Mouse (Mus musculus) hematopoietic stem cell, adult 5-6 weeks (primary cell): ENCODE results near the gene Rgs14. TPM values are rescaled to one million over a fixed set of nuclear protein-coding genes. Genes with fewer than 3 reads are reported as not detected.

Source experiments
- ATAC-seq, 2 experiments: fragments of 125-278 bp in 1 of 2; replicated peaks in 1 of 2; 2 replicates each; pipeline ENCODE4 v1.8.0; 2016 to 2017; ENCODE audit warnings: inconsistent platforms in 2 of 2, mild to moderate bottlenecking in 2 of 2, moderate number of reproducible peaks in 2 of 2, low read depth in 1 of 2, moderate TSS enrichment in 1 of 2; ENCODE audit not compliant: low FRiP score in 2 of 2, poor library complexity in 2 of 2, severe bottlenecking in 2 of 2, insufficient read depth in 1 of 2, low TSS enrichment in 1 of 2
- total RNA-seq: library from RNA; stranded (forward); fragments of 172-1452, 232-1000 nt; gene quantifications from 2 replicates; pipeline ENCODE4 v1.2.3, GENCODE M21; 2017

Gene Rgs14
- total RNA-seq, 1 experiment from 2014 or later = 10.7 TPM

- ATAC-seq = no peak
Observed at GRCm38 (mm10) chr13:55338131-55339054, 31.1 kb upstream of the Rgs14 start.

DNA sequence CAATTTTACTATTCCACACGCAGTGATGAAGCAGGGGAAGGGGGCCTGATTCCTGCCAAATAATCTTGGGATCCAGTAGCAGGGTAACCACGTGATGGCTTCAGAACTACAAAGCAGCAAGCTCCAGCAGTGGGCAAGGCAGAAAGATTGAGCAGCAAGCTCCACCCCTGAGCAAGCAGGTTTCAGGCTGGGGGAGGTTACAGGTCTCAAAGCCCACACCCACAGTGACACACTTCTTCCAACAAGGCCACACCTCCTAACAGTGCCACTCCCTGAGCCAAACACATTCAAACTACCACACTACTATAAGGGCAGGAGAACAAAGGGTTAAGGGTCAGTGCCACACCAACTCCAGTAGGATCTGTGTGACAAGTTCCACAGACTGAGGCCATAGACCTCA, 30.3 kb upstream of the Rgs14 start:
- peak in 1 of 2 experiments; percentile 32; a peak in 1 of 4 replicates for ATAC-seq

GRCm38 (mm10) chr13:55342469-55342868, 27.1 kb upstream of the Rgs14 start:
- no peak for ATAC-seq

GRCm38 (mm10) chr13:55344286-55344685, 25.2 kb upstream of the Rgs14 start:
- no peak for ATAC-seq

- ATAC-seq = no peak
Observed at GRCm38 (mm10) chr13:55346745-55347144, 22.8 kb upstream of the Rgs14 start.

GRCm38 (mm10) chr13:55361145-55361544, 8.4 kb upstream of the Rgs14 start:
- no peak for ATAC-seq

GRCm38 (mm10) chr13:55361974-55362452, 7.5 kb upstream of the Rgs14 start:
- peak in 1 of 2 experiments; percentile 23; a peak in 2 of 4 replicates for ATAC-seq

GRCm38 (mm10) chr13:55362453-55363060, 7.0 kb upstream of the Rgs14 start, which contains the start of gene Lman2:
Gene Lman2, minus strand, starts transcription at chr13:55362783.
- ATAC-seq = peak; percentile 99

- ATAC-seq = no peak
Observed at GRCm38 (mm10) chr13:55368401-55368800, 1.1 kb upstream of the Rgs14 start.

GRCm38 (mm10) chr13:55370234-55370633, 702 bp downstream of the Rgs14 start:
- ATAC-seq = no peak

DNA sequence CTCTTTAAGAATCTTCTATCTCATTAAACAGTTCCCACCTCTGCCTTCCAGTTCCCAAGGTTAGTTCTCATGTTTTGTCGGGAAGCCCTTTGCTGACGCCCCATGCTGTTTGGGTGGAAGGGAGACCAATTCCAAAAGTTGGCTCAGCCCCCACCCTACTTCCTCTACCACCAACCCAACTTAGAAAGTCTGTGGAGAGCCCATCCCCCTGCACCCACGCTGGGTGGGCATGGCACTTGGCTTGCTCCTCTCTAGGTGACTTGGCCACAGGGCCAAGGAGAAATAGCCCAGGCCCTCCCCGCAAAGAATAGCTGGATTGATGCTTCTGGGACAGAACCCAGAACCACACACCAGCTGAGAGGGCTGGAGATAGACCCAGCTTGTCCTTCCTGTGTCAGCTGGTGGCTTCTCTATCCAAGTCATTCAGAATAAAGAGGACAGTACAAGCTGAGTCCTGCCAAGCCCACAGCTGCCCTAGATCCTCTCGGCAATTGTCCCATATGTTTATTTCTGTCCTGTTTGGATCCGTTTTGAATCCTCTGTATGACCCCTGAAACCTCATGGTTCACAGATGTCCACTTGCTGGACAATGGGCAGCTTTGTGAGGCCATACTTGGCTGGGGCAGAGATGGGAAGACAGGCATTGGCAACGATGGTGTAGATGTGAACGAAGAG, 1.6 kb downstream of the Rgs14 start:
- no peak for ATAC-seq

DNA sequence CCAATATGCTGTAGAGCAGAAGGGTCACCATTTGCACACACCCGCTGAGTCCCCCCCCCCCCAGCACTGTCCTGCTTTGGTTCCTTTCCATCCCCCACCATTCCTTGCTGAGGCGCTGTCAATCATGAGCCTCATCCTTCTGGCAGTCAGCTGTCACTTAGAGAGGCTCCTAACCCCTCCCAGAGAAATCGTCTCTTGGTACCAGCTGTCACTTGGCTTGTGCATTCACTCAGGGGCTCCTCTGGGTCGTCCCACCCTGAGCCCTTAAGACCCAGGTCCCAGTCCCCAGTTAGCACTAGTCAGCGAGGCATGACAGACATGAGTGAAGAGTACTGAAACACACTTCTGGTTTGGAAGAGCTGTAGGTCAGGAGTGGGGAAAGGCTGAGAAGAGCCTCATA, 2.2 kb downstream of the Rgs14 start:
- no peak for ATAC-seq

GRCm38 (mm10) chr13:55374206-55374924, 4.8 kb downstream of the Rgs14 start:
- ATAC-seq = no peak

GRCm38 (mm10) chr13:55375877-55376276, 6.3 kb downstream of the Rgs14 start:
- ATAC-seq = no peak

DNA sequence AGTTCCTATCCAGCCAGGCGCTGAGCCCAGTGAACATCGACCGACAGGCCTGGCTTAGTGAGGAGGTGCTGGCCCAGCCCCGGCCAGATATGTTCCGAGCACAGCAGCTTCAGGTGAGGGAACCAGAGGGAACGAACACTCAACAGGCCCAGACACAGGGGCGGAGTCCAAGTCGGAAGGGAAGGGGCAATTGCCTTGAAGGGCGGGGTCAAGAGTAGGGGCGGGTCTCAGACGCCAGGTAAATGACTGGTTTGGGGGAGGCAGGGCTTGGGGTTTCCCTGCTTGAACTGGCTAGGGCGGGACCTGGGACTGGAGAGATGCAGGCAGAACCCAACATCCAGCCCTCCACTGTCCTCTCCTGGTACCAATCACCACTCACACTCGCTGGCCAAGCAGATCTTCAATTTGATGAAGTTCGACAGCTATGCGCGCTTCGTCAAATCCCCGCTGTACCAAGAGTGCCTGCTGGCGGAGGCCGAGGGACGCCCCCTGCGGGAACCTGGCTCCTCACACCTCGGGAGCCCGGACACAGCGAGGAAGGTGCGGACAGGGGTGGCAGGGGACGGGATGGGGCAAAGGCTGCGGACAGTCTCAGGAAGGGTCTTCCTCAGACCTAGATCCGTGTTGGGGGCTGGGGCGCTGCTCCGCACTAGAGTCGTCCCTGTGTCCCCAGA, 9.5 kb downstream of the Rgs14 start:
- no peak for ATAC-seq

DNA sequence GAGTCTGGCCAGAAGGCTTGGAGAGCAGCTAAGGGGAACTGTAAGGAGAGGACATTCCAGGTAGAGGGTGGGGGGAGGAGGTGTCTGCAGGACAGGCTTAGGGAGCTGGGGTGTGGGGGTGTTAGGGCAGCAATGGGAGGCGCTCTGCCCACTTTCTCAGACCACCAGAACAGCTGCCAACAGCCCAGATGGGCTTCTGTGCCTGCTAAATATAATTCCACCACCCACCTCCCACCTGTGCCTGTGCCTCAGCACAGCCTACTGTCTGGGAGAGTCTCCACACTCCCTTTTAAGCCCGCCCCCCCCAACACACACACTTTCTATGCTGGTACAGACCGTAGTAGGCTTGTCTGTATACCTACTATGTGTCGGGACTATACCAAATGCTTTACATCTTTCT, 12.3 kb downstream of the Rgs14 start:
- ATAC-seq = no peak

DNA sequence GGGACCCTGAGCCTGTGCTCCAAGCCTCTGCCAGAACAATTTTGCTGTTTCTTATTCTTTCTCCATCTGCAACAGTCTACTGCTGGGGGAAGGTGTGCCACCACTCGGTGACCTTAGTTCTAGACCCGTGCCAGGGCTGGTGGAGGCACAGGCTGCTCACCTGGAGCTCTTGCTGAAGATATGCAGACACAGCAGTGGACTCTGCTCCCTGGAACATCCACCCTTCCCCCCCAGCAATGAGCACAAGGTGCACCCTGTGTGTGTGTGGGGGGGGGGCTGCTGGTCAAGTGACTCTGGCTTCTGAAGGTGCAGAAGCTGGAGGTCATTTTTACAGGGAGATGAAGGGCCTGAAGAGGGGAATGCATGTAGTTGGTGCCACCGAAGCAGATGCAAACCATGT, 21.1 kb downstream of the Rgs14 start:
- no peak for ATAC-seq
